Mouse (Mus musculus): ENCODE results near the gene Cfap36. TPM values are rescaled to one million over a fixed set of nuclear protein-coding genes. Genes with fewer than 3 reads are reported as not detected.

The Cfap36 gene
- polyA plus RNA-seq, 1 experiment from 2014 or later, result 55.3 TPM

- peak; percentile 2 for DNase-seq (ENCODE audit: low spot score)
- no peaks in the 10 kb centered on the region for H3K27me3 ChIP-seq (replicated peaks; ENCODE audit: control insufficient read depth, insufficient read depth, low read length)
Observed at GRCm38 (mm10) chr11:29241961-29242360, 5.2 kb downstream of the Cfap36 start.

GRCm38 (mm10) chr11:29239353-29239752 is 7.9 kb downstream of the Cfap36 start:
- Histone ChIP-seq H3K9me3 (ENCODE audit: control insufficient read depth, low read length) (no peaks in the 10 kb centered on the region), H3K9ac (ENCODE audit: low read depth, low read length) (no peak overlapping the region), H3K27ac (replicated peaks; ENCODE audit: low read depth, low read length) (no peak overlapping the region), H3K4me2 (ENCODE audit: low read depth, low read length) (no peak overlapping the region), H3K4me3 (ENCODE audit: low read depth, low read length) (no peak overlapping the region), H3K36me3 (ENCODE audit: control insufficient read depth, insufficient read depth, low read length) (peaks cover 24% of the 10 kb centered on the region), H3K27me3 (replicated peaks; ENCODE audit: control insufficient read depth, insufficient read depth, low read length) (no peaks in the 10 kb centered on the region), H3K4me1 (ENCODE audit: control insufficient read depth, insufficient read depth, low read length) (no peaks in the 10 kb centered on the region)
- DNase-seq (ENCODE audit: low spot score) (no peak), ATAC-seq (ENCODE audit: low read depth) (no peak)
- 98% methylated on average over 1 of the region's 1 CpGs for WGBS

More at GRCm38 (mm10) chr11:29241961-29242360, 5.2 kb downstream of the Cfap36 start:
- ATAC-seq (ENCODE audit: low read depth), result no peak
- WGBS, result 85% methylated on average over 4 of the region's 4 CpGs
- no peak overlapping the region for H3K9ac ChIP-seq (ENCODE audit: low read depth, low read length)
- H3K27ac ChIP-seq (replicated peaks; ENCODE audit: low read depth, low read length), result no peak overlapping the region
- no peaks in the 10 kb centered on the region for H3K9me3 ChIP-seq (ENCODE audit: control insufficient read depth, low read length)
- H3K36me3 ChIP-seq (ENCODE audit: control insufficient read depth, insufficient read depth, low read length), result peaks cover 24% of the 10 kb centered on the region
- no peak overlapping the region for H3K4me2 ChIP-seq (ENCODE audit: low read depth, low read length)
- peaks cover 13% of the 10 kb centered on the region for H3K4me1 ChIP-seq (ENCODE audit: control insufficient read depth, insufficient read depth, low read length)
- H3K4me3 ChIP-seq (ENCODE audit: low read depth, low read length), result no peak overlapping the region

GRCm38 (mm10) chr11:29238551-29238950 is 8.7 kb downstream of the Cfap36 start:
- no peaks in the 10 kb centered on the region for H3K9me3 ChIP-seq (ENCODE audit: control insufficient read depth, low read length)
- 90% methylated on average over 3 of the region's 3 CpGs for WGBS

GRCm38 (mm10) chr11:29238047-29238446 is 9.2 kb downstream of the Cfap36 start:
- Histone ChIP-seq H3K36me3 (ENCODE audit: control insufficient read depth, insufficient read depth, low read length) (peaks cover 21% of the 10 kb centered on the region), H3K9me3 (ENCODE audit: control insufficient read depth, low read length) (no peaks in the 10 kb centered on the region), H3K4me3 (ENCODE audit: low read depth, low read length) (no peak overlapping the region), H3K9ac (ENCODE audit: low read depth, low read length) (no peak overlapping the region), H3K27ac (replicated peaks; ENCODE audit: low read depth, low read length) (no peak overlapping the region), H3K27me3 (replicated peaks; ENCODE audit: control insufficient read depth, insufficient read depth, low read length) (no peaks in the 10 kb centered on the region), H3K4me2 (ENCODE audit: low read depth, low read length) (no peak overlapping the region), H3K4me1 (ENCODE audit: control insufficient read depth, insufficient read depth, low read length) (no peaks in the 10 kb centered on the region)
- DNase-seq (ENCODE audit: low spot score) (no peak), ATAC-seq (ENCODE audit: low read depth) (no peak)

More at GRCm38 (mm10) chr11:29238551-29238950, 8.7 kb downstream of the Cfap36 start:
- H3K27me3 ChIP-seq (replicated peaks; ENCODE audit: control insufficient read depth, insufficient read depth, low read length), result no peaks in the 10 kb centered on the region
- H3K9ac ChIP-seq (ENCODE audit: low read depth, low read length), result no peak overlapping the region
- no peak overlapping the region for H3K4me3 ChIP-seq (ENCODE audit: low read depth, low read length)
- ATAC-seq (ENCODE audit: low read depth), result no peak
- peaks cover 21% of the 10 kb centered on the region for H3K36me3 ChIP-seq (ENCODE audit: control insufficient read depth, insufficient read depth, low read length)
- H3K4me2 ChIP-seq (ENCODE audit: low read depth, low read length), result no peak overlapping the region
- no peak for DNase-seq (ENCODE audit: low spot score)
- no peaks in the 10 kb centered on the region for H3K4me1 ChIP-seq (ENCODE audit: control insufficient read depth, insufficient read depth, low read length)
- H3K27ac ChIP-seq (replicated peaks; ENCODE audit: low read depth, low read length), result no peak overlapping the region

- ATAC-seq (ENCODE audit: low read depth) (no peak), DNase-seq (ENCODE audit: low spot score) (no peak)
- Histone ChIP-seq H3K36me3 (ENCODE audit: control insufficient read depth, insufficient read depth, low read length) (peaks cover 21% of the 10 kb centered on the region), H3K9ac (ENCODE audit: low read depth, low read length) (no peak overlapping the region), H3K27ac (replicated peaks; ENCODE audit: low read depth, low read length) (no peak overlapping the region), H3K4me1 (ENCODE audit: control insufficient read depth, insufficient read depth, low read length) (no peaks in the 10 kb centered on the region), H3K4me2 (ENCODE audit: low read depth, low read length) (no peak overlapping the region), H3K4me3 (ENCODE audit: low read depth, low read length) (no peak overlapping the region), H3K9me3 (ENCODE audit: control insufficient read depth, low read length) (no peaks in the 10 kb centered on the region), H3K27me3 (replicated peaks; ENCODE audit: control insufficient read depth, insufficient read depth, low read length) (no peaks in the 10 kb centered on the region)
Observed at GRCm38 (mm10) chr11:29237364-29237763, 9.8 kb downstream of the Cfap36 start.

GRCm38 (mm10) chr11:29233569-29233968 is 13.6 kb downstream of the Cfap36 start:
- H3K27me3 ChIP-seq (replicated peaks; ENCODE audit: control insufficient read depth, insufficient read depth, low read length), result no peaks in the 10 kb centered on the region
- ATAC-seq (ENCODE audit: low read depth) (no peak), DNase-seq (ENCODE audit: low spot score) (no peak)
- H3K4me3 ChIP-seq (ENCODE audit: low read depth, low read length), result no peak overlapping the region
- H3K4me1 ChIP-seq (ENCODE audit: control insufficient read depth, insufficient read depth, low read length), result no peaks in the 10 kb centered on the region
- 78% methylated on average over 1 of the region's 1 CpGs for WGBS
- no peak overlapping the region for H3K9ac ChIP-seq (ENCODE audit: low read depth, low read length)
- no peaks in the 10 kb centered on the region for H3K9me3 ChIP-seq (ENCODE audit: control insufficient read depth, low read length)
- H3K4me2 ChIP-seq (ENCODE audit: low read depth, low read length), result no peak overlapping the region
- H3K27ac ChIP-seq (replicated peaks; ENCODE audit: low read depth, low read length), result no peak overlapping the region
- peaks cover 45% of the 10 kb centered on the region for H3K36me3 ChIP-seq (ENCODE audit: control insufficient read depth, insufficient read depth, low read length)

- H3K4me3 ChIP-seq (ENCODE audit: low read depth, low read length), result no peak overlapping the region
- ATAC-seq (ENCODE audit: low read depth), result no peak
Observed at GRCm38 (mm10) chr11:29228957-29229356, 18.3 kb downstream of the Cfap36 start.

GRCm38 (mm10) chr11:29224754-29225153 is 22.5 kb downstream of the Cfap36 start:
- DNase-seq (ENCODE audit: low spot score) (no peak), ATAC-seq (ENCODE audit: low read depth) (no peak)

More at GRCm38 (mm10) chr11:29228957-29229356, 18.3 kb downstream of the Cfap36 start:
- no peaks in the 10 kb centered on the region for H3K27me3 ChIP-seq (replicated peaks; ENCODE audit: control insufficient read depth, insufficient read depth, low read length)
- no peak overlapping the region for H3K27ac ChIP-seq (replicated peaks; ENCODE audit: low read depth, low read length)
- no peak overlapping the region for H3K9ac ChIP-seq (ENCODE audit: low read depth, low read length)
- no peak overlapping the region for H3K4me2 ChIP-seq (ENCODE audit: low read depth, low read length)
- no peaks in the 10 kb centered on the region for H3K4me1 ChIP-seq (ENCODE audit: control insufficient read depth, insufficient read depth, low read length)
- DNase-seq (ENCODE audit: low spot score), result no peak
- H3K9me3 ChIP-seq (ENCODE audit: control insufficient read depth, low read length), result no peaks in the 10 kb centered on the region
- 94% methylated on average over 2 of the region's 2 CpGs for WGBS
- H3K36me3 ChIP-seq (ENCODE audit: control insufficient read depth, insufficient read depth, low read length), result peaks cover 77% of the 10 kb centered on the region

GRCm38 (mm10) chr11:29222310-29222709 is 24.9 kb downstream of the Cfap36 start:
- Histone ChIP-seq H3K4me3 (ENCODE audit: low read depth, low read length) (no peak overlapping the region), H3K36me3 (ENCODE audit: control insufficient read depth, insufficient read depth, low read length) (peaks cover 79% of the 10 kb centered on the region), H3K27me3 (replicated peaks; ENCODE audit: control insufficient read depth, insufficient read depth, low read length) (no peaks in the 10 kb centered on the region), H3K4me1 (ENCODE audit: control insufficient read depth, insufficient read depth, low read length) (no peaks in the 10 kb centered on the region), H3K27ac (replicated peaks; ENCODE audit: low read depth, low read length) (no peak overlapping the region), H3K9ac (ENCODE audit: low read depth, low read length) (no peak overlapping the region), H3K4me2 (ENCODE audit: low read depth, low read length) (no peak overlapping the region), H3K9me3 (ENCODE audit: control insufficient read depth, low read length) (no peaks in the 10 kb centered on the region)
- no peak for ATAC-seq (ENCODE audit: low read depth)
- 91% methylated on average over 5 of the region's 5 CpGs for WGBS
- no peak for DNase-seq (ENCODE audit: low spot score)

More at GRCm38 (mm10) chr11:29224754-29225153, 22.5 kb downstream of the Cfap36 start:
- H3K4me3 ChIP-seq (ENCODE audit: low read depth, low read length), result no peak overlapping the region
- H3K4me1 ChIP-seq (ENCODE audit: control insufficient read depth, insufficient read depth, low read length), result no peaks in the 10 kb centered on the region
- H3K4me2 ChIP-seq (ENCODE audit: low read depth, low read length), result no peak overlapping the region
- H3K9me3 ChIP-seq (ENCODE audit: control insufficient read depth, low read length), result no peaks in the 10 kb centered on the region
- no peak overlapping the region for H3K27ac ChIP-seq (replicated peaks; ENCODE audit: low read depth, low read length)
- no peak overlapping the region for H3K9ac ChIP-seq (ENCODE audit: low read depth, low read length)
- no peaks in the 10 kb centered on the region for H3K27me3 ChIP-seq (replicated peaks; ENCODE audit: control insufficient read depth, insufficient read depth, low read length)
- 90% methylated on average over 2 of the region's 2 CpGs for WGBS
- H3K36me3 ChIP-seq (ENCODE audit: control insufficient read depth, insufficient read depth, low read length), result peaks cover 83% of the 10 kb centered on the region

All from embryonic facial prominence, embryonic 14.5 days (tissue).